Mouse (Mus musculus) layer of hippocampus, adult 11-12 months (tissue): ENCODE measurements at regions not wholly inside any gene's neighbourhood (a gene's known extent, or its start where the extent isn't known, plus 50 kb on each side); places are given as distances from the start of the nearest gene placed in this dataset.
A peak's percentile ranks its signal among the peaks of the same experiment; 100 is the strongest.

Source experiments
- DNase-seq: peaks from one replicate; pipeline ENCODE4 v3.0.0; 2022; ENCODE audit warnings: low spot score

DNA sequence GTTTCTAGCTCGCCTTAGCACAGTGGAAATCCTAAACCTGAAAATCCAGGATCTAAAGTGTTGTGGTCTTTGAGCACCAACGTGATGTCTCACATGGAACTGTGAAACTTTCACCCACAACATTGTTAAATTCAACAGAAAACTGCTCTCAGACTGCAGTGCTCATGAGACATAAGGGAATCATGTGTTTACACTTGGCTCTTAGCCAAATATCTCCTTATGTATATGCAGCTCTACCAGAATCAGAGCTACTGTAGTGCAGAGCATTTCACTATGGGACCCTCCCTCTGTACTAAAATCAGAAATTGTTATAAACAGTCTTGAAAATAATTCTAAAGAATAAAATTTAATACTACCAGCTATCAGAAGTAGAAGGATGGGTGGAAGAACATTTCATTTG lies 778.8 kb upstream of the Fam84a start:
- DNase-seq = no peak

DNA sequence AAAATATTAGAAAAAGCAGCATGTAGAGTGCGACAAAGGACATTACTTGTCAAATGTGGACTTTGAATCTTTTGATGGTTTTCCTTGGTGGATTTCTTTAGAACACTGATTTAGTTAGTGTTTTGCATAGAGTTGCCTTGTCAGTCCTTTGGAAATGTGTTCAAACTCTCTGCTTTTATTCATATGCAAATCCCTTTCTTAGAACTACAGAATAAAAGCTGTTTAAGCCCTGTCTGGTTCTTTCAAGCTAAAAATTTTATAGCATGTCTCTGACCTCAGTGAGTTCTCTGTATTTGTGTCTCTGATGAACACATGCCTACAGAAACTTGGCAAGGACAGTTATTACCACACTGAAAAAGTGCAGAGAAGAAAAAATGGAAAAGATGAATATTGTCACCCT lies 775.7 kb upstream of the Fam84a start:
- DNase-seq = no peak

DNA sequence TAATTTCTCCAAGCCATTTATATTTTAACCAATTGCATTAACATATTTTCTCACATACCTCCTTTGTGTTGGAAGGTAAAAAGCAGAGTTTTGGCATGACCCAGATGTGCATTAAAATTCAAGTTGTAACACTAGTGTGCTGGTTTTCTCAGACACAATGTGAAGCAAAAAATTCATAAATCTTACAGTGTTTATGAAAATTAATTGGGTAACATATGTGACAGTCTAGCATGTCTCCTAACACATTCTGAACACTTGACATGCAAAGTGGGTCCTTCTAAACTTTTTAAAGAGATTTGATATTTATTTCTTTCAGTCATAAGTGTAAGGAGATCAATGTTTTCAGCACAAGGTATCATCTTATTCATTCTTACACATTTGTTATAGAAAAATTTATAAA lies 771.9 kb upstream of the Fam84a start:
- no peak for DNase-seq

DNA sequence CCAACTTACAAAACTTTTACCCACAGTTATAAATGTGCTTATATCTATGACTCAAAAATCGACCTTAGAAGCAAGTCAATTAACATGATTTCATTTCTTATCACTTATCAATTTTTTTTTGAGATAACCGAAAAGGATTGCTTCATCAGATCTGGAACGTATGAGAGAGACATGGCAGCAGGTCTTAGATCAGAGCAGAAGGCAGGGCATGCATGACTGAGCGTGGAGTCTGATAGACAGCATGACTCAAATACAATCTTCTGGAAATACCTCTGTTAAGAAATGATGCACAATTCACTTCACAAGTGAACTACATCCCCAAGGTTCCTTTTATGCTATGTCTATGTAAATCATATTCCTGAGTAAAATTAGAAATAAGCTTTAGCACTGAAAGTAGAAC lies 760.1 kb upstream of the Fam84a start:
- DNase-seq = no peak

DNA sequence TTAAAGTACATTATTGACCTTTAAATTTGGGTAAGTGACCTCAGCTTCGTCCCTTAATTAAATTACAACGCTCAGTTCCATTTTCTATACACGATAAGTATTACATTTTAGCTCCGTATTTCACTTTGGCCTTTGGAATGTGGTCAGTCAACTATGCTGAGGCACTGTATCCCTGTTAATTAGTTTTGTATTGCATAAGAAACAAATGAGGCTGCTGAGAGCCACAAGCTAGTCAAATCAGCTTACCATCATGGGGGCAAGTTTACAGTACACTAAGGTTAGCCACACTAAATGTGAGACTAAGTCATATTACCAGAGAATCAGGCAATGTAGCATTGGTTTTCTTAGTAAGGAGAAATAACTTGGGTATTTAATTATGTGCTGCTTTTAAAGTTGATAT lies 731.3 kb upstream of the Fam84a start:
- no peak for DNase-seq

DNA sequence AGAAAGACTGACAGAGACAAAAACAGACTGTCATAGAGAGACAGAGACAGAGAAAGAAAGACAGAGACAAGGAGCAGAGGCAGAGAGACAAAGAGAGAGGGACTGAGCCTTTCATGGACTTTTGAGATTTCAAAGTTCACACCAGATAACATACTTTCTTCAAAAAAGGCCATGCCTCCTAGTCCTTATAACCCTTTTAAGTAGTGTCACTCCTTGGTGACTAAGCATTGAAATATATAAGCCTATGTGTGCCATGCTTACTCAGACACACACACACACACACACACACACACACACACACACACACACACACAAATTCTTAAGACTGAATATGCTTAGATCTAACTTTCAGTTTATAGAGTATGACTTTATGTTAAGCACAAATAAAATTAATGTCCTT lies 728.6 kb upstream of the Fam84a start:
- DNase-seq = no peak

DNA sequence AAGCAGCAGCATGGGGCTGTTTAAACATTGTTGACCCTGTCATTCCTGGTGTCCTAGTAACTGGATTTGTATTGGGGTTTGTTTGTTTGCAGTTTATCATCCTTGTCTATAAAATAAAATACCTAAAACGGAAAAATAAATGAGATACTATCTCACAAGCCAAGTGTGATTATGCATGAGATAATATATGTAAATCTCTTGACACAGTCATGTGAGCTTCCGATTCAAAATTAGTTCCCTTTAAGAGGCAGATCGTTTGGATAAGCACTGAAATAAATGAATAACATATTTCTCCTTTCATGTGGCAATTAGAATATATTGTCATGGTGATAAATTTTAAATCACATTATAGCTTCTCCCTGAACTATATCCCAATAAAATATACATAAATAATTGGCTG lies 723.4 kb upstream of the Fam84a start:
- DNase-seq = no peak

DNA sequence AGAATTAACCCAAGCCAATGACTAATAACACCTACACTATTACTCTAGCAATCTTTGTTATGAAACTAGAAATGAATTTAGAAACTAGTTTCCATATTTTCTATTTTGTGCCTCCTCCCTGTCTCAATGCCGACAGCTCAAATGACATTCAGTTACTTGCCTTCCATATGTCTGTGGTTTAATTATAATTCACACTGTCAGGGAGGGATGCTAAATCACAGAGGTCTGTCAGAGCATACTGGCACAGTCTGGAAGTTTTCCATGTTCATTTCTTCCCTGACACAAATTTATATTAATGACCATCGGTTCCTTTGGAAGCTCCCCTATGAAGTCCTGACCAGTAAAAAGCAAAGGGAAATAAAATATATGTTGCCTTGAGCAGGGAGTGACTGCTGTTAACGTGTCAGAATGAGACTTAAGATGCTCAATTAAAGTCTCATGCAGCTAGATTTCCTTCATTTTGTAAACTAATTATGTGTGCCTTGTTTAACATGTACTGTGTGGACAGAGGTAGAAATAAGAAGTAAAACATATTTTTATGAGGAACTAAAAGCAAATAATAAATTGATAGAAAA lies 719.6 kb upstream of the Fam84a start:
- DNase-seq = peak; percentile 5

DNA sequence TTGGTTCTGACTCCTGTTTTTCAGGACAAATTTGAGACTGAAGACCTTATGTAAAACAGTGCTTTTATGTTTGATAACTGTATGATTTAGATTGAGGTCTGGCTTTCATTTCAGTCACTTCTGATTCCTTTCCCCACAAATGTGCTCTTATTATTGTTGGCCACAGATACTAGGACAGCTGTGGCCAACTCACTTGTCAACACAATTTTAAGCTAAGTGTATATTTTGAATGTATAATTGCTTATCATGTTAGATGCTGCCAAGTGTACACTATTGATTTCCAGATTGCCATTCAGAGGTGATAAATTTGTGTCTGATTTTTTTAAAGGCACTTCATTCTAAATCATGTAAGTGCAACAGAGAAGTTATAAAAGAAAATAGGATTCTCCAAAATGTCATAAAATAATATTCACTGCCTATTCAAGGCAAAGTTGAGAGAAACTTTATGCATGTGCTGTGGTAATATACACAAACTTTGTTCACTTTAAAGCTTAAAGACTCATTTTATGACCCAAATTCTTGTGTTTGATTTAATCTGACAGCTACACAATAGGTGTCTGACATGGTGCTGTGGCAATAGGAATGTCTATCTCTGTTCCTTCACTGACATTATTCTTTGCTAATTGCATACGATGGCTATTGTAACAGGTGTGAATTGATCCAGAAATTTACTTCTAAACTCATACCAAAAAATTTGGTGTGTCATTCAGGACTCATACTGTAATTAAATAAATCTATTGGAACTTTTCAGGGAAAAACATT lies 708.1 kb upstream of the Fam84a start:
- no peak for DNase-seq

DNA sequence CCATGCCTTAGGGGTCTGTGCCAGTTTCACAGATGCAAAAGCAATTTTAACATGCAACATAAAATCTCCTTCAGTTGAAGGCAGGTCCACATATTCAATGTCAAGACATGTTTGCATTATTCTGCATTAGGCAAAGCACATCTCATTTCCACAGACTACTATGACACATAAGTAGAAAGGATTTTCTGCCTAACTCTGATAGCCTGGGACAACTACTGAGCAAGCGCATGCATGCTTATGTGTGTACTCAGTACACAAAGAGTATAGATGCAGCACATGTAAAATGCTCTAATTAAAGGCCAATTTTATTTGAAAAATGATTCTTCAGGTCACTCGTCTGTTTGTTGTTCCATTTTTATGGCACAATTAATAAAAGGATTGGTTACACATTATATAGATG lies 707.2 kb upstream of the Fam84a start:
- no peak for DNase-seq

DNA sequence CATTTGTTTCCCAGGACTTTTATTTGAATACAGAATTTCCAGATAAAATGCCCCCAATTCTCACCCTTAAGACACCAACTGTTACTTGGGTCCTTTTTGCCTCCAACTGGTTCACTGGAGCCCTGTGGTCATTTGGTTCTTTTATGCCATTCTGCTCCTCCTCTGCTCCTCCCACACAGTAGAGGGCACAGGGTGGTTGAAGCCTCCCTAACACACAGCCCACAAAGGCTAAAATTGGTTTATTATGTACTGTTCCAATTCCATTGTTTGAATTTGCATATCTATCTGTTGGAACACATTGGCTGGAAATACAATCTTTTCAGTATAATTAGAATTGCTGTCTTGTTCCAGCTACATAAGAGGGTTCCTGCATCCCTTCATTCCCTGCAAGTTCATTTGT lies 683.7 kb upstream of the Fam84a start:
- no peak for DNase-seq
